Mouse (Mus musculus): ENCODE measurements at regions not wholly inside any gene's neighbourhood (a gene's known extent, or its start where the extent isn't known, plus 50 kb on each side); places are given as distances from the start of the nearest gene placed in this dataset.
A peak's percentile ranks its signal among the peaks of the same experiment; 100 is the strongest.

DNA sequence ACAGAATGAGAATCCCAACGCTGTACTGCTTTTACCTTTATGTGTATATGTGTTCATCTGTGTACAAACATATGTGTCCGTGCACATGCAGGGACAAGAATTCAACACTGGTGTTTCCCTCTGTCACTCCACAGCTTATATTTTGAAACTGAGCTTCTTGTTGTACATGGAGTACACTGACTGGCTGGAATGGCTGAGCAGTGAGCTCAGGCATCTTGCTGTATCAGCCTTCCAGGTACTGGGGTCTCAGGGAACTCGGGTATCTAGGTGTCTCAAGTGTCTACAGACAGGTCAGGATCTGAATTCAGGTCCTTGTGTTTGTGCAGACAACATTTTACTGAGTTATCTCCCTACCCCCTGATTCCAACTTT, 341.6 kb upstream of the Thbs1 start:
- intact Hi-C loops (cut with DNase I) = no loop called here
- no peak for TF ChIP-seq CTCF (IDR thresholded peaks at IDR 0.05)
- no peak overlapping the region for H3K4me3 ChIP-seq

GRCm38 (mm10) chr2:117780287-117780686, 331.4 kb upstream of the Thbs1 start:
- DNase-seq = peak; percentile 26
- TF ChIP-seq CTCF (IDR thresholded peaks at IDR 0.05) = peak; percentile 40; the same call in 1 of the 2 replicates
- no peak overlapping the region for H3K27ac ChIP-seq
- intact Hi-C loops (cut with DNase I) = loop anchor here (2.0 kb wide), 1 partner anchor 331 kb away; the partner anchor contains the start of gene Thbs1
- H3K4me3 ChIP-seq = no peak overlapping the region

More for the DNA sequence above, 341.6 kb upstream of the Thbs1 start:
- DNase-seq = no peak
- no peak overlapping the region for H3K27ac ChIP-seq

DNA sequence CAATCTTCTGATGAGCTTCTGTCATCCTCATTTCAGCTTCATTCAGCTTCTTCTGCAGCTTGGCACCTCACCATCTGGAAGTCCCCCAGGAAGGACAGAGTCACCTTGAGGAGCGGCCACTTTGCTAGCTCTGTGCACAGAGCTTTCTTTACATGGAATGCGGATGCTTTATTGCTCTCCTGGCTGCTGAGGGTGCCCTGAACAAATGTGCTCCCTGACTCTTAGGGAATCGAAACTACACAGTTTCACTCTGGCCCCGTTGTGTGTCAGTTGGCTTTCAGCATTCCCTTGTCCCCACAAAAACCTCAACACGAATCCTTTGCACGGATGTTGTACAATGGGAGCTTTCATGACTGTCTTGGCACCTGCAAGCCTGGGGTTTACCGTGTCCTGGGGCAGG, 330.9 kb upstream of the Thbs1 start:
- Histone ChIP-seq H3K27ac (no peak overlapping the region), H3K4me3 (no peak overlapping the region)
- DNase-seq = peak; percentile 26
- TF ChIP-seq CTCF (IDR thresholded peaks at IDR 0.05) = no peak
- intact Hi-C loops (cut with DNase I) = loop anchor here (2.0 kb wide), 1 partner anchor 330 kb away; the partner anchor contains the start of gene Thbs1

DNA sequence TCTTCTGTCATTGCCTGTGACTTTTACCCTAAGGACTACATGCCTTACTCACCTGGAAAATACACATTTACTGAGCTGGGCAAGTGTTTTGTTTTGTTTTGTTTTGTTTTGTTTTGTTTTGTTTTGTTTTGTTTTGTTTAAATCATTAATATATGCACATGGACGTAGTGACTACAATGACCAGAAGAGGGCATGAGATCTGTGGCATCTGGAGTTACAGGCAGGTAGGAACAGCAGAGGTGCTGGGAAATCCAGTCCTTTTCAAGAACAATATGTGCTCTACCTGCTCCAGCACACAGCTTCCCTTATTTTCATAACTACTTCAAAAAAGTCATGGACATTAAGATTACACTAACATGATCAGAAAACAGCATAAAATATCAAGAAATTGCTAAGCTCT, 324.4 kb upstream of the Thbs1 start:
- Histone ChIP-seq H3K27ac (no peak overlapping the region), H3K4me3 (no peak overlapping the region)
- intact Hi-C loops (cut with DNase I) = no loop called here
- DNase-seq = no peak
- TF ChIP-seq CTCF (IDR thresholded peaks at IDR 0.05) = peak; percentile 36

GRCm38 (mm10) chr2:117794285-117794684, 317.4 kb upstream of the Thbs1 start:
- no peak for TF ChIP-seq CTCF (IDR thresholded peaks at IDR 0.05)
- H3K4me3 ChIP-seq = no peak overlapping the region
- no peak for DNase-seq
- no peak overlapping the region for H3K27ac ChIP-seq
- intact Hi-C loops (cut with DNase I) = no loop called here

DNA sequence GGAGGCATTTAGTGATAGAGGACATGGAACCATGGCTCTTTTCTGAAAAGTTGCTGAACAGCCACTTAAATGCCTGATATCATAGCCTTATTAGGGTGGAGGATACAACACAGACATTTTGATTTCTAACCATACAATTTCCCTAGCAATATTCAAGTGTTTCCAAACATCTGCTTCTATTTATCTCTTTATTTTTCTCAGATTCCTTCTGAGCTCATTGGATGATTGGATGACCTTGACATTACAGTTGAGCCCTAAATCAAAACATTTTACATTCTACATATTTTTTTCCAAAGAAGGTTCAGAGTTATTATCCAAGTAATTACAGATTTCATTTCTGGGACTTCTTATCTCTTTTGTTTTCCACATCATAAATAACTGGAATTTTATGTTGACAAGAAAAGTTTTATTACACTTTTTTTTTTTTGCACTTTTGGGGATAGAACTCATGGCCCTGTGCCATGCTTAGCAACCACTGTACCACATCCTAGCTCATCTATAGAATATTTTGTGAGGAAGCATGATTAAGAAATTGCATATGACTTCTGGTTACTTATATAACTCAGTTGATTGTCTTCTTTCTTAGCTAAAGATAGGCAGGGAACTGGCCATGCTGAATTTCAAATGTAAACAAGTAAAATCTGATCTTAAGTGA, 309.6 kb upstream of the Thbs1 start:
- intact Hi-C loops (cut with DNase I) = no loop called here
- Histone ChIP-seq H3K4me3 (no peak overlapping the region), H3K27ac (no peak overlapping the region)
- TF ChIP-seq CTCF (IDR thresholded peaks at IDR 0.05) = no peak
- no peak for DNase-seq

GRCm38 (mm10) chr2:117802686-117803085, 309.0 kb upstream of the Thbs1 start:
- DNase-seq = no peak
- no peak for TF ChIP-seq CTCF (IDR thresholded peaks at IDR 0.05)
- Histone ChIP-seq H3K27ac (no peak overlapping the region), H3K4me3 (no peak overlapping the region)
- intact Hi-C loops (cut with DNase I) = no loop called here

GRCm38 (mm10) chr2:117804686-117805085, 307.0 kb upstream of the Thbs1 start:
- H3K4me3 ChIP-seq = no peak overlapping the region
- intact Hi-C loops (cut with DNase I) = no loop called here
- no peak overlapping the region for H3K27ac ChIP-seq
- no peak for TF ChIP-seq CTCF (IDR thresholded peaks at IDR 0.05)
- DNase-seq = no peak

- TF ChIP-seq CTCF (IDR thresholded peaks at IDR 0.05) = no peak
- Histone ChIP-seq H3K4me3 (no peak overlapping the region), H3K27ac (no peak overlapping the region)
- DNase-seq = no peak
- intact Hi-C loops (cut with DNase I) = no loop called here
These were observed 304.6 kb upstream of the Thbs1 start for GRCm38 (mm10) chr2:117807121-117807520.

DNA sequence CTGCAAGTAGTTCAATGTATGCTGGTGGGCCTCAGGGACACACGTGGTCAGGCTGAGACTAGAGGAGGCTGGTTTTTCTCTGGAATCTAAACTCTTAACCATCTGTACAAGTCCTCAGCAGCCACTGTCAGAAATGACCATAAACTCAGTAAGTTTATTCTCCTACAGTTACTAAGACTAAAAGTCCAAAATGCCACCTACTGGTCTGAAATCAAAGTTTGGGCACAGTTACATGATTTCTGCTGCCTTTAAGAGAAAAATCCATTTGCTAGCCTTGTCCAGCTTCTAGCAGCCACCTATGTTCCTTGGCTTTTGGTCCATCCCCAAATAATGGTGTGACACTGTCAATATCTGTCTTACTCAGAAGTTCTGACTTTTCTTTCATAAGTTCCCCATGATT, 300.2 kb upstream of the Thbs1 start:
- DNase-seq = no peak
- H3K4me3 ChIP-seq = no peak overlapping the region
- intact Hi-C loops (cut with DNase I) = no loop called here
- TF ChIP-seq CTCF (IDR thresholded peaks at IDR 0.05) = no peak
- no peak overlapping the region for H3K27ac ChIP-seq

- Histone ChIP-seq H3K4me3 (no peak overlapping the region), H3K27ac (no peak overlapping the region)
- no peak for TF ChIP-seq CTCF (IDR thresholded peaks at IDR 0.05)
- DNase-seq = no peak
- intact Hi-C loops (cut with DNase I) = no loop called here
These were observed 299.7 kb upstream of the Thbs1 start for GRCm38 (mm10) chr2:117811931-117812330.

DNA sequence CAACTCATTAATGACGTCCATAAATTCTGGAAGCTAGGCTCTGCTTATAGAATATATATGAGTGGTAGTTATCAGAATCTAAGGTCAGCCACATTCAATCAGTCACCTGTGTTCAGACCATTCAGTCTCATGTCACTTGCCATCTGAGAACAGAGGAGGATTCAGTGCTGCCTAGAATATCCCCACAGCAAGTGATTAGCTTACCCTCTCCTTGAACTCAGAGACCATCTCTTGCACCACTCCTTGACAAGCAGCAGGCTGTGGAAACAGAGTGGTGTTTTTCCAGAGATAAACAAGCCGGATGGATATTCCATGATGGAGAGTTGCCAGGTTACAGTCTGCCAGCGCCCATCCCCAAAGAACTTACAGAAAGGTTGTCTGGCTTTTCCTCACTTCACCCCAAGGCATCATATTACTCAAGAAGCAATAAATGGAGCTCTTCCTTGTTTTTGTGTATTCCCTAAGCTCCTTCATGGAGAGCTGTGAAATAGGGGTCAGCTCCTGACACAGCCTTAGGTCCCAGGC, 291.9 kb upstream of the Thbs1 start:
- Histone ChIP-seq H3K27ac (no peak overlapping the region), H3K4me3 (no peak overlapping the region)
- no peak for DNase-seq
- intact Hi-C loops (cut with DNase I) = no loop called here
- no peak for TF ChIP-seq CTCF (IDR thresholded peaks at IDR 0.05)

DNA sequence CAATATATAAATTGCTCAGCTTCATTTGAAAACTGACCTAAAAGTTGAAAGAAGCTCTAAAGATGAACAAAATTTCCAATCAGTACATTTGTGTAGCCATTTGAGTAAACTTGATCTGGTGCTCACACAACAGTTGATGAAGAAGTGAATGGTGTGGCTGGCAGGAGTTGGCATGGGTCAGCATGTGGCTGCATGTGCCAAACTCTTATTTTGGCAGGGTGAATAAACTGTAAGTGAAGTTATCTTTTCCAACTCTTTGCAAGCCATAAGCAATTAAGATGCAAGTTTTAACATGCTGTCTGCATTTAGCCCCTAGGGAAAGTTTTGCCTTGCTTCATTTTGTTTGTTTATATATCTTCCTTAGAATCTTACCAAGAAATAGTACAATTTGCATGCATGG, 291.0 kb upstream of the Thbs1 start:
- no peak for TF ChIP-seq CTCF (IDR thresholded peaks at IDR 0.05)
- intact Hi-C loops (cut with DNase I) = no loop called here
- no peak for DNase-seq

DNA sequence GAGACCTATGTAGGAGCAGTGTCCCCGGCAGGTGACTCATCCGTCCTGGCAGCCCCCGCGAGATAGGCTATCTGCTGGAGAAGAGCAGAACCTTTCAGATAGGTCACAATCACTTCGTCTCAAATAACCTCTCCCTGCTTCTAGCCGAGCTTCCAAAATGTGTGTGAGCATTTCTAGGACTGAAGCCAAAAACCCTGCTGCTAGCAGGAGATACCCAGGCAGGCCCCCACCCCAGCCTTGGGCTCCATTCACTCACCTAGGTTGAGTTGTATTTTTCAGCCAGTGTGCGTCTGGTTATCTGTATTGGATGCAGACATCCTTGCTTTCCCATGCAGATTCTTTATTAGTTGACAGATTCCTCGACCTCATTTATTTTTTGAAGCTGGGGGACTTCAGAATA, 286.6 kb upstream of the Thbs1 start:
- DNase-seq = no peak
- Histone ChIP-seq H3K4me3 (no peak overlapping the region), H3K27ac (no peak overlapping the region)
- TF ChIP-seq CTCF (IDR thresholded peaks at IDR 0.05) = no peak
- intact Hi-C loops (cut with DNase I) = no loop called here

More for the DNA sequence above, 291.0 kb upstream of the Thbs1 start:
- H3K4me3 ChIP-seq = no peak overlapping the region
- no peak overlapping the region for H3K27ac ChIP-seq

Data from gastrocnemius, adult 2 months (tissue).